Mouse (Mus musculus) monocyte, adult 5-6 weeks (primary cell): ENCODE data around the gene Smad1. TPM values are rescaled to one million over a fixed set of nuclear protein-coding genes. Genes with fewer than 3 reads are reported as not detected.
"Not testable (repeated sequence)": the region's sequence is repeated elsewhere in the genome, so short reads cannot be mapped to it uniquely, and the experiment has no call there.

ENCODE experiments used
- ATAC-seq: fragments of 153-309, 156-312 bp; replicated peaks from 2 replicates; pipeline ENCODE4 v1.8.0; 2017; ENCODE audit warnings: mild to moderate bottlenecking; ENCODE audit not compliant: low TSS enrichment, insufficient number of reproducible peaks, severe bottlenecking, poor library complexity, low FRiP score
- total RNA-seq: library from RNA; stranded (forward); fragments of 200-1000, 200-491, 200-594 nt; gene quantifications from 3 replicates; pipeline ENCODE4 v1.2.3, GENCODE M21; 2017

The Smad1 gene
- 20.4 to 33.2 TPM (median 21.8 TPM) in 3 replicates for total RNA-seq

DNA sequence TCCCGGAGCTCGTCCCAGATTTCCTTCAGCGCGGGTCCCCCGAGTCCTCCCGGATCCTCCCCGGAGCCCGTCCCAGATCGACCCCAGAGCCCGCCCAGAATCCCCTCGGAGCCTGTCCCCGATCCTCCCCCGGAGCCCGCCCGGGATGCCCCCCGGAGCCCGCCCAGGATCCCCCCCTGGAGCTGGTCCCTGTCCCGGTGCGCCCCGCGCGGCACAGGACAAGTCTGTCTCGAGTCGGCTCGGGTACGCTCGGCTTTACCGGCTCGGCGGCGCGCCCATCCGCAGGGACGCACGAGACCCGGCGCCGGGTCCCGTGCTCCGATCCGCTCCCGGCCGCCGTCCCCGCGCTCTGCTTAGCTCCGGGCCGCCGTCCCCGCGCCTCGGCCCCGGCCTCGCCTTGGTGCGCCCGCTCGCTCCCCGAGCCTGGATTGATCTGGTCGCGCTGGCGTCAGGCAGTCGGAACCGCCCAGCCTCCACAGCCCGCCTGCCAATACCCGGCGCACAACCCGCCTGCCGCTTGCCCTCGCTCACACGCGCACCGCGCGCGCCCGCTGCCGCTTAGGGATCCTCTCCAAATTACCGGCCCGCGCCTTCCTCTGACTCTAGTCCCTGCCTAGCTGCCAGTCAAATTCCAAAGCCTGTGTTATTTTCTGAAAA, at the start of gene Smad1:
TSS of gene Smad1 (minus strand) at position 525 of the 657 bp plus-strand sequence.
- peak; percentile 82 for ATAC-seq

DNA sequence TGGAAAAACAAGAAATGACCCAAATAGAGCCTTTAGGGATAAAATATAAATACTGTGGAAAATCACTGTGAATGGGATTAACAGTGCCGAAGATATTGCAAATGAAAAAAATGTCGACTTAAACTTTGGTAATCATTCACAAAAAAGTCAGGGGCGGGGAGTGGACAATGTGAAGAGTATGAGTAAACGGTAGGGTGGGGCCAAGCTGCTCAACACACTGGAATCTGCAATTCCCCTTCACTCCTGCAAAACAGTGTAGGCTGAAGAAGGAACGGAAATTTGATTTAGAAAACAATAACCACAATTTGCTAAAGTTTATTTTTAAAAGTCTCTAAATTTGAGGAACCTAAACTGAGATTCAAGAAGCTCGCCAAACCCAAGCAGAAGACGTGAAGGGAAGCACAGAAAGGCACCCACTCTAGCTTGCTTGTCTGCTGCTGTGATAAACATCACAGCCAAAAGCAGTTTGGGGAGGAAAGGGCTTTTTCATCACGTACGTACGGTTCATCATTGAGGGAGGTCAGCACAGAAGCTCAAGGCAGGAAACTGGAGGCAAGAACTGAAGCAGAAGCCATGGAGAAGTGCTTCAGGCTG, 48.0 kb upstream of the Smad1 start:
- peak; percentile 70 for ATAC-seq

DNA sequence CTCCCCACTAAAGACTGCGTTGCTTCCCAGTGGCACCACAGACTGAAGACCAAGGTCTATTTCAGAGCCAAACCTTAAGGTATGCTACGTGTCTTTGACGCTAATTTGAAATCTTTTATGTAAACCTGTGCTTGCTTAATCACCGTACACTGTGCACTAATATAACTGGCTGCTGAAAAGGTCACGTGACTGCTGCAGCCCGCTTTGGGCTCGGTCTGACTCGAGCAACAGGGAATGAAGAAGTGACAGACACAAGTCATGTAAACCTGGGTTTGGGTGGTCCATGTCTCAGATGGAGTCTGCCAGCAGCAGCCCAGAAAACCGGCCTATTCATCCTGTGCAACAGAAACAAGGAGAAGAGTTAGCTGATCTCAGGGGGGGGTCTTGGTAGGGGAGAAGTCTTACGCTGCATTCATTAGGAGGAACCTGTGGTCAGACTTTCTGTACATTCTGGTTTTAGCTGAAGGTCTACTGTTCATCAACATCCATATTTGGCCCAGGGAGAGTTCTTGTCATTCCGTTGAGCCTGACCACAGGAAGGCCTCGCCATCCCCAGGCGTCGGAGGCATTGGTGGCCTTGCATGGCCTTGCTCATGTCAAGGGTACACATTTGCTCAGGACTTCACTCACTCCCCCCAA, 44.3 kb upstream of the Smad1 start:
- peak; percentile 45; the same call in 1 of the 2 replicates for ATAC-seq

DNA sequence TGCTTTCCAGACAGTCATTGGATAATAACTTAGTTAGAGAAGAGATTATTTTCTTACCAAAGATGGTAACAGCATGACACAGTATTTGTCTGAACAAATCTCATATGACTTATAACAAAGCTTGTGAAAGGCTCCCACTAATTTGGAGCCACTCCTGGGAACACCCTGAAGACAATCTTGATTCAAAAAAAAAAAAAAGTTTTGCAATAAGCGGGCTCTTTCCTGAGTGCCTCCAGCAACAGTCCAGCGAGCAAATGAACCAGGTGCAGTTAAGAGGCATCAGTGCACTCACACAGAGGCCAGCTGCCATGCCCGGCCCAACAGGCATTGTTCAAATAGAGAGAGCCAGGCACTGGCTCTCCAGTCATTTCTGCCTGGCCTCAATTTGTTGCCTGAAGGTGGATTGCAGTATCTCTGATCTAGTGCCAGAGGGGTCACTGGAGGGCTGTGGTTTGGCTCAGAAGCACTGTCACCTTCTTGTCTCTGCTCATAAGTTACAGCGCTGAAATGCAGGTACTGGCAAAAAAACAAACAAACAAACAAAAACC, 34.7 kb upstream of the Smad1 start:
- no peak for ATAC-seq

DNA sequence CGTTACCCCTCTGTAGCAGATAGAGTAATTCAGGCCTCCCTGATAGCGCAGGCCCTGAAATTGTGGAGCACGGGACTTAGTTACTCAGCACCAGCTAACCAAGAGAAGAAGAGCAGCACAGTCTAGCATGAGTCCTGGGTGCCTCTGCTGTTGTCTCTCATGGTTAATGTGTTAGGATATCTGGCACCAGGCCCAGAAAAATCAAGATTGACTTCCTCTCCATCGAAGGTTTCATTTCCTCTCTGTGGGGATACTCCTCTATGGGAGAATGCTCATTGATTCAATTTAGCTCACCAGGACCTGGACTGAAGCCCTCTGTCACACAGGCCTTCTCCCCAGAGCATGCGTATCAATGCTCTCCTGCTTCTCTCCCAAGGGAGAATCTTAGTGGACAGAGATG, 15.6 kb upstream of the Smad1 start:
- peak; percentile 96 for ATAC-seq

DNA sequence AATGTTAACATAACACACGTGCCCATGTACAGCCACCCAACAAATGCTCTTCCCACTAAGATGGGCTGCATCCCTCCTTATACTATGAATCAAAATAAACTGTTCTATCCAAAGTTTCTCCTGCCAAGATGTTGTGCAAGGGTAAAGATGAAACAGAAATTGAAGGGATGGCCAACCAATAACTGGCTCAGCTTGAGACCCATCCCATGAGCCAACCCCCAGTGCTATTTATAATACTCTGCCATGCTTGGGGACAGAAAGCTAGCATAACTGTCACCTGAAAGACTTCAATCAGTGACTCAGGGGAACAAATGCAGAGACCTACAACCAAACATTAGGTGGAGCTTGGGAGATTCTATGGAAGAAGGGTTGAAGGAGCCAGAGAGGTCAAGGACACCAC, 11.2 kb upstream of the Smad1 start:
- ATAC-seq, result no peak

DNA sequence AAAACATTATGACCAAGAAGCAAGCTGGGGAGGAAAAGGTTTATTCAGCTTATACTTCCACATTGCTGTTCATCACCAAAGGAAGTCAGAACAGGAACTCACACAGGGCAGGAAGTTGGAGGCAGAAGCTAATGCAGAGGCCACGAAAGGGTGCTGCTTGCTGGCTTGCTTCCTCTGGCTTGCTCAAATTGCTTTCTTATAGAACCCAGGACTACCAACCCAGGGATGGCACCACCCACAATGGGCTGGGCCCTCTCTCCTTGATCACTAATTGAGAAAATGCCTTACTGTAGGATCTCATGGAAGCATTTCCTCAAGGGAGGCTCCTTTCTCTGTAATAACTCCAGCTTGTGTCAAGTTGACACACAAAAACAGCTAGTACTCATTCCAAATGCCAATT, 8.0 kb upstream of the Smad1 start:
- ATAC-seq, result not testable (repeated sequence)

DNA sequence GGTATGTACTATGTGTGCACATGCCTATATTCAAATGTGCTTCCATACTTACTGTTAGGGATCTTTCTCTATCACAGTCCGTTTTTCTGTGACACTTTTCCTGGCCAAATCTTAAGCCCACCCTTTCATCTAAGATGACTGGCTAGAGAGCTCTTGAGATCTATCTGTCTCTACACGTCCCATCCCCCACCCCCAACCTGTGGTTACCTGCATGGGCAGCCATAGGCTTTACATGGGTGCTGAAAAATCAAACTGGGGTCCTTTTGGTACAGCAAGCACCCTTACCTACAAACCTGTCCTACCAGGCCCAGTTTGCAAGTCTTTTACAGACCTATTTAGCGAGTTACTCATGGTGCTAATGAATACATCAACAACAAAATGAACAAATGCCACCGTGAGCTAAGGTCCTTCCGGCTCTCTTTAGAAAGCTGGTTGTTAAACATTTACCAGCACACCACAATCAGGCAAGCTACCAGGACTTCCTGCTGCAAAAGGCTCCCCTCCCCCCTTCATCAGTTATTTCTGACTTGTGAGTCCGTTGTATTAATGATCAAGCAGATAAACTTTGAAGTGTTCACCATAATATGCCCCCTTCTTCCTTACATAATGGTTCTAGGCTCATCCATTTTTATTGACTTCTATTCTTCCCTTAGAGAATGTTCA, 5.7 kb upstream of the Smad1 start:
- no peak for ATAC-seq

DNA sequence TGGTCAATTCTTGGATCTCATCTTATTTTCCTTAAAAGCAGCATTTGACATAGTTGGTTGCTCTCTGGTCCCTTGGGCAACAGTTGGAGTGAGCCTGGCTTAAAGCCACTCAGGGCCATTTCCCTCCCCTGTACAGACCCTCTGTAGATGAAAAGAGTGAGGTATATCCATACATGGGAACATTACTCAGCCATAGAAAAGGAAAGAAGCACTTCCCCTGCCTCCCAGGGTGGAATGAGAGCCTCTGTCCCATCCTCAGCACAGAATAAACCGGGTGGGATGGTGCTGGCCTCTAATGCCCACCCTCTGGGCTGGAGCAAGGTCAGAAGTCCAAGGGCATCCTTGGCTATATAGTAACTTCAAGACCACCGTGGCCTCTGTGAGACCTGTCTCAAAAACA, 1.4 kb upstream of the Smad1 start:
- ATAC-seq, result no peak

DNA sequence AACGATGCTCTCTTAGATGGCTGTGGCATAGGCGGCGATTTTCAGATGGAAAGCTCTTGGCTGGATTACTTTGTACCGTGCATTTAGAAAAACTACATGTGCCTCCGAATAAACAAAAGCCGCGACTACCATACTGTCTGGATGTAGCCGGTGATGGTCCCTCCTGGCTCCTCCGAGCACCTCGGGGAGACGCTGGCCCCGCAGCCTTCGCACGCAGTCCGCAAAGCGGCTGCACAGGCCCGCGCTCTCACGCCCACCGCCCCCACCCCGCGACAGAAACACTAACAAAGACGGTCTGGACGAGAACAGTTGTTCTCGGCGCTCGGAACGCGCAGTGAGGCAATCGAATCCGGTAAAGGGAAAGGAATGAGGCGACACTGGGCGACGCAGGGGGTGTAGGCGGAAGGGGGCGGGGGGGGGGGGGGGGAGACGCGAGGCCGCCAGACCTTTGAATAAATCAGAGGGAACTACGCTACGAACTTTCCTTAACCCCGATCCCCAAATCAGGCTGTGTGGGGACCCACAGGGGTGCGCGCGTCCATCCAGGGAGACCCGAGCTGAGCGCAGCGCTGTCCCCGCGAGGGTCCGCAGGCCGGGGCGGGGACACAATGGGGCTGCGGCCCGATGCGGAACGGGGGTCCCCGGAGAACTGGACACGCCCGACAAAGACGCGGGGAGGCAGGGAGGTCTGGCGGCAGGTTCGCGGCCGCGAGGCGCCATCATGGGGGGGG, 902 bp downstream of the Smad1 start:
- ATAC-seq, result peak; percentile 44; the same call in 1 of the 2 replicates

DNA sequence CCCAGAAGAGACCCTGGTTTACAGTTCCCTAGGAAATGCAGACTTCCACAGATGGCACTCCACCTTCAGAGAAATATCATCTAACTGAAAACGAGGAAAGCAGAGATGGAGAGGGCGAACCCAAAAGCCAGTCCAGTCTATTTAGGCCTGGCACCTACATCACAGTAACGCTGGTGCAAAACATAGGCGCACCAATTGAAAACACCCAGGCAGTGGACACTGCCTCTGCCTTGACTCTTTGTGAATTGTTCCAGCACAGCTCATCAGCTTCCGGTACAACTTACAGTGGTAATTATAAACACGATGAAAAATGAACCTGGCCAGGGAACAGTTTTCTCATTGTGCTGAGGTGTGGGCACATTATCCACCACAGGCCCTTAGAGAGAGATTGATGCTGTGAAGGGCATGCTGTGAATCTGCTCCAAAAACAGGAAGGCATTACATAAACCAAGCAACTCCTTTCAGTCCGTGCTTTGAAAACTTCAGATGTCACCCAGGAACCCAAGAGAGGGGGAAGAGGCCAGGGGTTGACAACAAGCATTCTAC, 1.5 kb downstream of the Smad1 start:
- ATAC-seq, result no peak

DNA sequence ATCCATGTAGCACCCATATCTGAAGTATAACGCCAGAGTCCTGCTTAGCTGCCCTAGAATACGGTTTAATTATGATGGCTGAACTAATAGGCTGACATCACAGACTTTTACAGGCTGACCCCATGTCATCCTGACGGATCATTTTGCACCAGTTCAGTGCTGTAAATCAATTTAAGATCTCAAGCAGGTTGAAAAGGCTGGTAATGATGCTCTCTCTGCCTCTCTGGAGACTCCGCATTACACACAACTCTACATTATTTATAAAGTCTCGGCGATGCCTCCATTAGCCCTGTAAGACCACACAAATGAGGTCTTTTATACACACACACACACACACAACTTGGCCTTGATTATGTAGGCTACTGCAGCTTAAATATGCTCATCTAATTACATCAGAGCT, 2.4 kb downstream of the Smad1 start:
- no peak for ATAC-seq

DNA sequence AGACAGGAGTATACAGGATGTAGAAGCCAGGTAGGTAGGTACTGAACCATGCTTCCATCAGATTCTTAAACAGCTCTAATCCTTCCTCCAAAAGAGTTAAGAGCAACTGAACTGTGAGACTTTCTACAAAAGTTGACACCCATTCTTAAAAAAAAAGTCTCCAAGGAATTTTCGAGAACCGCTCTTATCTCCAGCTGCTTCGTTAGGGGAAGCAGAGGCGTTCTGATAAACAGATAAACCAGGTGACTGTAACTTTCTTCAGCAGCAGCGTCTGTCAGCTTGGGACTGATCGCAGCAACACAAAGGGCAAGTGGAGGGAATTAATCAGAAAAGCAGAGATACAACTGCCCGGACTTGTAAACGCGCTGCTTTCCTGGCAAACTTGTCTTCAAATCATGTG, 5.3 kb downstream of the Smad1 start:
- no peak for ATAC-seq

DNA sequence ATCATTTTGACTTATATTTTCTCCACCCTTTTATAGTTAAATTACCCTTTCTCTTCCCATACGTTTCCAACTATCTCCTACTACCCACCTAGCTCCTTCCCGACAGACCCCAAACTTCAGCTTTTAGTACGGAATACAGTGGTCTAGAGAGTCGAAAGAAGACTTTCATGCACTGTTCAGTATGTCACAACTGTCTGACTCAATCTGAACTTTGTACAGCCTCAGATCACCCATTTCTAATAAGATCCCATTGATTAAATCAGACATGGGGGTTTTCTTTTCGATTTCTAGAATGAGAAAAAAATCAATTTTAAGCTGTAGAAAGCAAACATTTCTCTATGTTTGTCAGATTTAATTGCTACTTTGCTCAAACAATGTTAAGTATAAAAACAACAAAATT, 6.1 kb downstream of the Smad1 start:
- ATAC-seq, result no peak

DNA sequence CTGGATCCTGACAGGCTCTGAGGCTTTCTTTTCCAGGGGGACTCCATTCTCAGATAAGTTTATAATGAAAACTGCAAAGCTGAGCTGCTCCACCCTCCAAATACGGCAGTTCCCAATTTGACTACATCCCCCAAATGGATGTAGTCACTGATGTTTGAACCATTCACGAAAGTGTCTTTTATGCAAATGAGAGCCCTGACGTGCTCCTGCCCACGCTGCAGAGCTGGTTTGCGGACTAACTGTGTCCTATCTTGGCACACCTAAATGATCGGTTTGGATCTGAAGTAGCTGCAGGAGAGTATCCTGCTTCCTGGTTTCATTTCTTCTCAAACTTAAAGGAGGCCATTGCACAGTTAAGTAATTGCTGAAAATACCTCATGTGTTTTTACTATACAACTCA, 6.7 kb downstream of the Smad1 start:
- ATAC-seq, result no peak

DNA sequence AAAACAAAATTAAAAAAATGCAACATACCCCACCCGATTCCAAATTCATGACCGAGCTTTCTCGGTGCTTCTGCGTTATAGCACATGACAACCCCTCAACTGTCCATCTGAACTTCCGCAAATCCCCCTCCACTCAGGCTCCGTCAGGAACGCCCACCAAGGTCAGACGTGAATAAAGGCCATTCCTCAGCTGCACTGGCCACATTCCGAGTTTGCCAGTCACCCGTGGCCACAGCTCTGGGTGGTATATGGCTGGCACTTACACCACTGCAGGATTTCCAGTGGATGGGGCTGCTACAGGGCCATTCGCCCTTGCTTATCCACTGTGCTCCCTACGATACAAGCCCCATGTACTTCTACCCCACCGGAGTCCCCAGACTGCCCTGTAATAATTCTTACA, 7.9 kb downstream of the Smad1 start:
- ATAC-seq, result no peak

DNA sequence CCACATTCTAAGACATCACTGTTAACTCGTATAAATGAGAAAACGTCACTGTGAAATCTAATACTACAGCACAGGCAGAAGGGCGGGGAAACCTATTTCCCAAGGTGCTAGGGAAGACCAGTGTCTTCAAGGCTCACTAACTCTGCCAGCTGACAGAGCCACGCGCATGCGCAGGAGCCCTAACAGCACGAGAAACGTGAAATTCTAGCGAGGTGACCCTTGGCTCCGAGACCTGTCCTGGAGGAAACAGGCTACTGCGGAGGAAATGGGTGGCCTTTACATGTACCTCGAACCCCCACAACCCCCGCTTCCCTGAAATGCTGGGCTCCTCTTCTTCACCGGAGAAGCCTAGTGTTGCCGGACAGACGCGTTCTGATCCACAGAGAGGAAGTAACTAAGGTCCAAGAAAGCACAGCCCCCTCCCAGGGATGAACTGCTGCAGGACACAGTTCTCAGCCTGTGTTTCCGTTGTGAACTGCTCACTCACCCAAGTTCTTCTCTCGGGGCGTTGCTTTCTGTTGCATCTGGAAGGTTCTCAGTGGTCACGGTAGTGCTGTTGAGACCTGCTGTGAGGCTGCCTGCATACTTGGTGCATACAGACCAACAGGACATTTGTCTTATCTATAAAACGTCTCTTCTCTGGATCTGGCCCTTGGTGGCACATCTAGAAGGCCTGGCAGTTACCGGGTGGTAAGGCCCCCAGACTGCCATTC, 10.1 kb downstream of the Smad1 start:
- ATAC-seq, result no peak

DNA sequence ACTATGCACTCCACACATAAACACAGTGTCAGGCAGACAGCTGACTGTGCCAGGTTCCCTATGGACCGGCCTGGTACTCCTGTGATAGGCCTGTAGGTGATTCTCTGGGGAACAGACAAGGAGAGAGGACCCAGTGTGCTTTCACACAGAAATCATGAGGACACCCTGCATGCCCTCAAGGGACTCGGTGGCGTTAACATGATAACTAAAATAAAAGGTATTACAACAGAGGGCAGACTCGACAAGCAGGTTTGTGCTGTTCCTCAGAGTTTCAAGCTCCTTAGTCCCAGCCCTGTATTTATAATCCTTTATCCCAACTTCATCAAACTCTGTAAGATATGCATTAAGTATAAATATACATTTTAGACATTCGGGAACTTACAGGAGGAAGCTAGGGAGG, 12.5 kb downstream of the Smad1 start:
- no peak for ATAC-seq
